Mouse (Mus musculus): ENCODE data around the gene Hapln3. TPM values are rescaled to one million over a fixed set of nuclear protein-coding genes. Genes with fewer than 3 reads are reported as not detected.

Gene Hapln3
- total RNA-seq (2021) = 1 to 10 TPM; 1.3 to 1.4 TPM
- long read RNA-seq, partial matches to known transcripts = 0 of 2 reads
- long read RNA-seq, other reads (novel, unspliced or antisense) = 0 of 2 reads

- no peak for DNase-seq (ENCODE audit: low spot score in 2 of 2)
These were observed at the start of gene Hapln3 for GRCm38 (mm10) chr7:79130843-79131444. TSS of gene Hapln3 (minus strand) at chr7:79131018.

- no peak for DNase-seq (ENCODE audit: low spot score in 2 of 2)
These were observed 43.0 kb upstream of the Hapln3 start for GRCm38 (mm10) chr7:79173800-79174199.

GRCm38 (mm10) chr7:79171782-79172181 lies 41.0 kb upstream of the Hapln3 start:
- no peak for DNase-seq (ENCODE audit: low spot score in 2 of 2)

- DNase-seq (ENCODE audit: low spot score in 2 of 2) = no peak
These were observed 36.3 kb upstream of the Hapln3 start for GRCm38 (mm10) chr7:79167006-79167562.

GRCm38 (mm10) chr7:79159406-79159805 lies 28.6 kb upstream of the Hapln3 start:
- no peak for DNase-seq (ENCODE audit: low spot score in 2 of 2)

- no peak for DNase-seq (ENCODE audit: low spot score in 2 of 2)
These were observed 18.7 kb upstream of the Hapln3 start for GRCm38 (mm10) chr7:79149522-79149921.

- peak; percentile 47 to 79 for DNase-seq (ENCODE audit: low spot score in 2 of 2)
These were observed 18.0 kb upstream of the Hapln3 start, which contains the start of gene Mfge8 for GRCm38 (mm10) chr7:79148711-79149266. TSS of gene Mfge8 (minus strand) at chr7:79149060.

GRCm38 (mm10) chr7:79147931-79148653 lies 17.3 kb upstream of the Hapln3 start:
- no peak for DNase-seq (ENCODE audit: low spot score in 2 of 2)

- no peak for DNase-seq (ENCODE audit: low spot score in 2 of 2)
These were observed 16.4 kb upstream of the Hapln3 start for GRCm38 (mm10) chr7:79147011-79147837.

GRCm38 (mm10) chr7:79140897-79141296 lies 10.1 kb upstream of the Hapln3 start:
- peak; percentile 52 to 91 for DNase-seq (ENCODE audit: low spot score in 2 of 2)

- DNase-seq (ENCODE audit: low spot score in 2 of 2) = no peak
These were observed 9.2 kb upstream of the Hapln3 start for GRCm38 (mm10) chr7:79139891-79140591.

GRCm38 (mm10) chr7:79139328-79139824 lies 8.6 kb upstream of the Hapln3 start:
- no peak for DNase-seq (ENCODE audit: low spot score in 2 of 2)

GRCm38 (mm10) chr7:79133391-79133790 lies 2.6 kb upstream of the Hapln3 start:
- no peak for DNase-seq (ENCODE audit: low spot score in 2 of 2)

- no peak for DNase-seq (ENCODE audit: low spot score in 2 of 2)
These were observed 433 bp downstream of the Hapln3 start for GRCm38 (mm10) chr7:79130385-79130784.

GRCm38 (mm10) chr7:79129883-79130282 lies 935 bp downstream of the Hapln3 start:
- DNase-seq (ENCODE audit: low spot score in 2 of 2) = no peak

- peak; percentile 53 to 82 for DNase-seq (ENCODE audit: low spot score in 2 of 2)
These were observed 7.4 kb downstream of the Hapln3 start for GRCm38 (mm10) chr7:79123465-79123864.

- no peak for DNase-seq (ENCODE audit: low spot score in 2 of 2)
These were observed 17.0 kb downstream of the Hapln3 start for GRCm38 (mm10) chr7:79113848-79114247.

- DNase-seq (ENCODE audit: low spot score in 2 of 2) = no peak
These were observed 34.3 kb downstream of the Hapln3 start for GRCm38 (mm10) chr7:79096492-79096891.

GRCm38 (mm10) chr7:79089111-79089510 lies 41.7 kb downstream of the Hapln3 start:
- DNase-seq (ENCODE audit: low spot score in 2 of 2) = peak in 1 of 2 experiments; percentile 38
